Mouse (Mus musculus) layer of hippocampus, adult 9-10 months (tissue): ENCODE results near the gene Gm10718.
A peak's percentile ranks its signal among the peaks of the same experiment; 100 is the strongest.
"Not testable (repeated sequence)": the region's sequence is repeated elsewhere in the genome, so short reads cannot be mapped to it uniquely, and the experiment has no call there.

Experiments used
- DNase-seq: peaks from one replicate; pipeline ENCODE4 v3.0.0; 2022; ENCODE audit warnings: low spot score

Gm10718 gene

DNA sequence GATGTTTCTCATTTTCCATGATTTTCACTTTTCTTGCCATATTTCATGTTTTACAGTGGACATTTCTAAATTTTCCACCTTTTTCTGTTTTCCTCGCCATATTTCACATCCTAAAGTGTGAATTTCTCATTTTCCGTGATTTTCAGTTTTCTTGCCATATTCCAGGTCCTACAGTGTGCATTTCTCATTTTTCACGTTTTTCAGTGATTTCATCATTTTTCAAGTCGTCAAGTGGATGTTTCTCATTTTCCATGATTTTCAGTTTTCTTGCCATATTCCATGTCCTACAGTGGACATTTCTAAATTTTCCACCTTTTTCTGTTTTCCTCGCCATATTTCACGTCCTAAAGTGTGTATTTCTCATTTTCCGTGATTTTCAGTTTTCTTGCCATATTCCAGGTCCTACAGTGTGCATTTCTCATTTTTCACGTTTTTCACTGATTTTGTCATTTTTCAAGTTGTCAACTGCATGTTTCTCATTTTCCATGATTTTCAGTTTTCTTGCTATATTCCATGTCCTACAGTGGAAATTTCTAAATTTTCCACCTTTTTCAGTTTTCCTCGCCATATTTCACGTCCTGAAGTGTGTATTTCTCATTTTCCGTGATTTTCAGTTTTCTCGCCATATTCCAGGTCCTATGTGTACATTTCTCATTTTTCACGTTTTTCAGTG is at the start of gene Gm10718:
TSS of gene Gm10718 (plus strand) at position 236 of the 673 bp plus-strand sequence.
- peak; percentile 63 for DNase-seq

DNA sequence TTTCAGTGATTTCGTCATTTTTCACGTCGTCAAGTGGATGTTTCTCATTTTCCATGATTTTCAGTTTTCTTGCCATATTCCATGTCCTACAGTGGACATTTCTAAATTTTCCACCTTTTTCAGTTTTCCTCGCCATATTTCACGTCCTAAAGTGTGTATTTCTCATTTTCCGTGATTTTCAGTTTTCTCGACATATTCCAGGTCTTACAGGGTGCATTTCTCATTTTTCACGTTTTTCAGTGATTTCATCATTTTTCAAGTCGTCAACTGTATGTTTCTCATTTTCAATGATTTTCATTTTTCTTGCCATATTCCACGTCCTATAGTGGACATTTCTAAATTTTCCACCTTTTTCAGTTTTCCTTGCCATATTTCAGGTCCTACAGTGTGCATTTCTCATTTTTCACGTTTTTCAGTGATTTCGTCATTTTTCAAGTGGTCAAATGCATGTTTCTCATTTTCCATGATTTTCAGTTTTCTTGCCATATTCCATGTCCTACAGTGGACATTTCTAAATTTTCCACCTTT is 22.8 kb upstream of the Gm10718 start, which contains the start of gene Gm10722:
TSS of gene Gm10722 (plus strand) at position 478 of the 528 bp plus-strand sequence.
- not testable (repeated sequence) for DNase-seq

DNA sequence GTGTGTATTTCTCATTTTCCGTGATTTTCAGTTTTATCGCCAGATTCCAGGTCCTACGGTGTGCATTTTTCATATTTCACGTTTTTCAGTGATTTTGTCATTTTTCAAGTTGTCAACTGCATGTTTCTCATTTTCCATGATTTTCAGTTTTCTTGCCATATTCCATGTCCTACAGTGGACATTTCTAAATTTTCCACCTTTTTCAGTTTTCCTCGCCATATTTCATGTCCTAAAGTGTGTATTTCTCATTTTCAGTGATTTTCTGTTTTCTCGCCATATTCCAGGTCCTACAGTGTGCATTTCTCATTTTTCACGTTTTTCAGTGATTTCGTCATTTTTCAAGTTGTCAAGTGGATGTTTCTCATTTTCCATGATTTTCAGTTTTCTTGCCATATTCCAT is 22.3 kb upstream of the Gm10718 start:
- peak; percentile 20 for DNase-seq

DNA sequence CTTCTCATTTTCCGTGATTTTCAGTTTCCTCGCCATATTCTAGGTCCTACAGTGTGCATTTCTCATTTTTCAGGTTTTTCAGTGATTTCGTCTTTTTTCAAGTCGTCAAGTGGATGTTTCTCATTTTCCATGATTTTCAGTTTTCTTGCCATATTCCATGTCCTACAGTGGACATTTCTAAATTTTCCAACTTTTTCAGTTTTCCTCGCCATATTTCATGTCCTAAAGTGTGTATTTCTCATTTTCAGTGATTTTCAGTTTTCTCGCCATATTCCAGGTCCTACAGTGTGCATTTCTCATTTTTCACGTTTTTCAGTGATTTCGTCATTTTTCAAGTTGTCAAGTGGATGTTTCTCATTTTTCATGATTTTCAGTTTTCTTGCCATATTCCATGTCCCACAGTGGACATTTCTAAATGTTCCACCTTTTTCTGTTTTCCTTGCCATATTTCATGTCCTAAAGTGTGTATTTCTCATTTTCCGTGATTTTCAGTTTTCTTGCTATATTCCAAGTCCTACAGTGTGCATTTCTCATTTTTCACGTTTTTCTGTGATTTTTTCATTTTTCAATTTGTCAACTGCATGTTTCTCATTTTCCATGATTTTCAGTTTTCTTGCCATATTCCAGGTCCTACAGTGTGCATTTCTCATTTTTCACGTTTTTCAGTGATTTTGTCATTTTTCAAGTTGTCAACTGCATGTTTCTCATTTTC is 21.2 kb upstream of the Gm10718 start:
- peak; percentile 100 for DNase-seq

DNA sequence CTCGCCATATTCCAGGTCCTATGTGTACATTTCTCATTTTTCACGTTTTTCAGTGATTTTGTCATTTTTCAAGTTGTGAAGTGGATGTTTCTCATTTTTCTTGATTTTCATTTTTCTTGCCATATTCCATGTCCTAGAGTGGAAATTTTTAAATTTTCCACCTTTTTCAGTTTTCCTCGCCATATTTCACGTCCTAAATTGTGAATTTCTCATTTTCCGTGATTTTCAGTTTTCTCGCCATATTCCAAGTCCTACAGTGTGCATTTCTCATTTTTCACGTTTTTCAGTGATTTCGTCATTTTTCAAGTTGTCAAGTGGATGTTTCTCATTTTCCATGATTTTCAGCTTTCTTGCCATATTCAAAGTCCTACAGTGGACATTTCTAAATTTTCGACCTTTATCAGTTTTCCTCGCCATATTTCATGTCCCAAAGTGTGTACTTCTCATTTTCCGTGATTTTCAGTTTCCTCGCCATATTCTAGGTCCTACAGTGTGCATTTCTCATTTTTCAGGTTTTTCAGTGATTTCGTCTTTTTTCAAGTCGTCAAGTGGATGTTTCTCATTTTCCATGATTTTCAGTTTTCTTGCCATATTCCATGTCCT is 20.5 kb upstream of the Gm10718 start, which contains the start of gene Gm11168:
TSS of gene Gm11168 (plus strand) at position 553 of the 603 bp plus-strand sequence.
- not testable (repeated sequence) for DNase-seq

DNA sequence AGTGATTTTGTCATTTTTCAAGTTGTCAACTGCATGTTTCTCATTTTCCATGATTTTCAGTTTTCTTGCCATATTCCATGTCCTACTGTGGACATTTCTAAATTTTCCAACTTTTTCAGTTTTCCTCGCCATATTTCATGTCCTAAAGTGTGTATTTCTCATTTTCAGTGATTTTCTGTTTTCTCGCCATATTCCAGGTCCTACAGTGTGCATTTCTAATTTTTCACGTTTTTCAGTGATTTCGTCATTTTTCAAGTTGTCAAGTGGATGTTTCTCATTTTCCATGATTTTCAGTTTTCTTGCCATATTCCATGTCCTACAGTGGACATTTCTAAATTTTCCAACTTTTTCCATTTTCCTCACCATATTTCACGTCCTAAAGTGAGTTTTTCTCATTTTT is 17.2 kb upstream of the Gm10718 start:
- DNase-seq, result not testable (repeated sequence)

DNA sequence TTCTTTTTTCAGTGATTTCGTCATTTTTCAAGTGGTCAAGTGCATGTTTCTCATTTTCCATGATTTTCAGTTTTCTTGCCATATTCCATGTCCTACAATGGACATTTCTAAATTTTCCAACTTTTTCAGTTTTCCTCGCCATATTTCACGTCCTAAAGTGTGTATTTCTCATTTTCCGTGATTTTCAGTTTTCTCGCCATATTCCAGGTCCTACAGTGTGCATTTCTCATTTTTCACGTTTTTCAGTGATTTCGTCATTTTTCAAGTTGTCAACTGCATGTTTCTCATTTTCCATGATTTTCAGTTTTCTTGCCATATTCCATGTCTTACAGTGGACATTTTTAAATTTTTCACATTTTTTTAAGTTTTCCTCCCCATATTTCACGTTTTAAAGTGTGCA is 16.7 kb upstream of the Gm10718 start:
- DNase-seq, result peak; percentile 100

DNA sequence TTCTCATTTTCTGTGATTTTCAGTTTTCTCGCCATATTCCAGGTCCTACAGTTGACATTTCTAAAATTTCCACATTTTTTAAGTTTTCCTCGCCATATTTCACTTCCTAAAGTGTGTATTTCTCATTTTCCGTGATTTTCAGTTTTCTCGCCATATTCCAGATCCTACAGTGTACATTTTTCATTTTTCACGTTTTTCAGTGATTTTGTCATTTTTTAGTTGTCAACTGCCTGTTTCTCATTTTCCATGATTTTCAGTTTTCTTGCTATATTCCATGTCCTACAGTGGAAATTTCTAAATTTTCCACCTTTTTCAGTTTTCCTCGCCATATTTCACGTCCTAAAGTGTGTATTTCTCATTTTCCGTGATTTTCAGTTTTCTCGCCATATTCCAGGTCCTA is 16.1 kb upstream of the Gm10718 start:
- not testable (repeated sequence) for DNase-seq

DNA sequence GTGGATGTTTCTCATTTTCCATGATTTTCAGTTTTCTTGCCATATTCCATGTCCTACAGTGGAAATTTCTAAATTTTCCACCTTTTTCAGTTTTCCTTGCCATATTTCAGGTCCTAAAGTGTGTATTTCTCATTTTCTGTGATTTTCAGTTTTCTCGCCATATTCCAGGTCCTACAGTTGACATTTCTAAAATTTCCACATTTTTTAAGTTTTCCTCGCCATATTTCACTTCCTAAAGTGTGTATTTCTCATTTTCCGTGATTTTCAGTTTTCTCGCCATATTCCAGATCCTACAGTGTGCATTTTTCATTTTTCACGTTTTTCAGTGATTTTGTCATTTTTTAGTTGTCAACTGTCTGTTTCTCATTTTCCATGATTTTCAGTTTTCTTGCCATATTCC is 14.0 kb upstream of the Gm10718 start:
- DNase-seq, result not testable (repeated sequence)

DNA sequence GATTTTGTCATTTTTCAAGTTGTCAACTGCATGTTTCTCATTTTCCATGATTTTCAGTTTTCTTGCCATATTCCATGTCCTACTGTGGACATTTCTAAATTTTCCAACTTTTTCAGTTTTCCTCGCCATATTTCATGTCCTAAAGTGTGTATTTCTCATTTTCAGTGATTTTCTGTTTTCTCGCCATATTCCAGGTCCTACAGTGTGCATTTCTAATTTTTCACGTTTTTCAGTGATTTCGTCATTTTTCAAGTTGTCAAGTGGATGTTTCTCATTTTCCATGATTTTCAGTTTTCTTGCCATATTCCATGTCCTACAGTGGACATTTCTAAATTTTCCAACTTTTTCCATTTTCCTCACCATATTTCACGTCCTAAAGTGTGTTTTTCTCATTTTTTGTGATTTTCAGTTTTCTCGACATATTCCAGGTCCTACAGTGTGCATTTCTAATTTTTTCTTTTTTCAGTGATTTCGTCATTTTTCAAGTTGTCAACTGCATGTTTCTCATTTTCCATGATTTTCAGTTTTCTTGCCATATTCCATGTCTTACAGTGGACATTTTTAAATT is 11.2 kb upstream of the Gm10718 start:
- DNase-seq, result not testable (repeated sequence)

DNA sequence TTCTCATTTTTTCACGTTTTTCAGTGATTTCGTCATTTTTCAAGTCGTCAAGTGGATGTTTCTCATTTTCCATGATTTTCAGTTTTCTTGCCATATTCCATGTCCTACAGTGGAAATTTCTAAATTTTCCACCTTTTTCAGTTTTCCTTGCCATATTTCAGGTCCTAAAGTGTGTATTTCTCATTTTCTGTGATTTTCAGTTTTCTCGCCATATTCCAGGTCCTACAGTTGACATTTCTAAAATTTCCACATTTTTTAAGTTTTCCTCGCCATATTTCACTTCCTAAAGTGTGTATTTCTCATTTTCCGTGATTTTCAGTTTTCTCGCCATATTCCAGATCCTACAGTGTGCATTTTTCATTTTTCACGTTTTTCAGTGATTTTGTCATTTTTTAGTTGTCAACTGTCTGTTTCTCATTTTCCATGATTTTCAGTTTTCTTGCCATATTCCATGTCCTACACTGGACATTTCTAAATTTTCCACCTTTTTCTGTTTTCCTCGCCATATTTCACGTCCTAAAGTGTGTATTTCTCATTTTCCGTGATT is 10.5 kb upstream of the Gm10718 start, which contains the start of gene Gm10721:
TSS of gene Gm10721 (plus strand) at position 408 of the 547 bp plus-strand sequence.
- not testable (repeated sequence) for DNase-seq

DNA sequence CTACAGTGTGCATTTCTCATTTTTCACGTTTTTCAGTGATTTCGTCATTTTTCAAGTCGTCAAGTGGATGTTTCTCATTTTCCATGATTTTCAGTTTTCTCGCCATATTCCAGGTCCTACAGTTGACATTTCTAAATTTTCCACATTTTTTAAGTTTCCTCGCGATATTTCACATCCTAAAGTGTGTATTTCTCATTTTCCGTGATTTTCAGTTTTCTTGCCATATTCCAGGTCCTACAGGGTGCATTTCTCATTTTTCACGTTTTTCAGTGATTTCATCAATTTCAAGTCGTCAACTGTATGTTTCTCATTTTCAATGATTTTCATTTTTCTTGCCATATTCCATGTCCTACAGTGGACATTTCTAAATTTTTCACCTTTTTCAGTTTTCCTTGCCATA is 8.0 kb upstream of the Gm10718 start, which contains the start of gene Gm10720:
TSS of gene Gm10720 (plus strand) at position 301 of the 400 bp plus-strand sequence.
- DNase-seq, result not testable (repeated sequence)

DNA sequence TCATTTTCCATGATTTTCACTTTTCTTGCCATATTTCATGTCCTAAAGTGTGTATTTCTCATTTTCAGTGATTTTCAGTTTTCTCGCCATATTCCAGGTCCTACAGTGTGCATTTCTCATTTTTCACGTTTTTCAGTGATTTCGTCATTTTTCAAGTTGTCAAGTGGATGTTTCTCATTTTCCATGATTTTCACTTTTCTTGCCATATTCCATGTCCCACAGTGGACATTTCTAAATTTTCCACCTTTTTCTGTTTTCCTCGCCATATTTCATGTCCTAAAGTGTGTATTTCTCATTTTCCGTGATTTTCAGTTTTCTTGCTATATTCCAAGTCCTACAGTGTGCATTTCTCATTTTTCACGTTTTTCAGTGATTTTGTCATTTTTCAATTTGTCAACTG is 7.5 kb upstream of the Gm10718 start:
- not testable (repeated sequence) for DNase-seq

DNA sequence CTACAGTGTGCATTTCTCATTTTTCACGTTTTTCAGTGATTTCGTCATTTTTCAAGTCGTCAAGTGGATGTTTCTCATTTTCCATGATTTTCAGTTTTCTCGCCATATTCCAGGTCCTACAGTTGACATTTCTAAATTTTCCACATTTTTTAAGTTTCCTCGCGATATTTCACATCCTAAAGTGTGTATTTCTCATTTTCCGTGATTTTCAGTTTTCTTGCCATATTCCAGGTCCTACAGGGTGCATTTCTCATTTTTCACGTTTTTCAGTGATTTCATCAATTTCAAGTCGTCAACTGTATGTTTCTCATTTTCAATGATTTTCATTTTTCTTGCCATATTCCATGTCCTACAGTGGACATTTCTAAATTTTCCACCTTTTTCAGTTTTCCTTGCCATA is 6.2 kb upstream of the Gm10718 start, which contains the start of gene Gm10719:
TSS of gene Gm10719 (plus strand) at position 301 of the 400 bp plus-strand sequence.
- not testable (repeated sequence) for DNase-seq

DNA sequence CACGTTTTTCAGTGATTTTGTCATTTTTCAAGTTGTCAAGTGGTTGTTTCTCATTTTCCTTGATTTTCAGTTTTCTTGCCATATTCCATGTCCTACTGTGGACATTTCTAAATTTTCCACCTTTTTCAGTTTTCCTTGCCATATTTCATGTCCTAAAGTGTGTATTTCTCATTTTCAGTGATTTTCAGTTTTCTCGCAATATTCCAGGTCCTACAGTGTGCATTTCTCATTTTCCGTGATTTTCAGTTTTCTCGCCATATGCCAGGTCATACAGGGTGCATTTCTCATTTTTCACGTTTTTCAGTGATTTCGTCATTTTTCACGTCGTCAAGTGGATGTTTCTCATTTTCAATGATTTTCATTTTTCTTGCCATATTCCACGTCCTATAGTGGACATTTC is 4.4 kb upstream of the Gm10718 start:
- DNase-seq, result not testable (repeated sequence)

DNA sequence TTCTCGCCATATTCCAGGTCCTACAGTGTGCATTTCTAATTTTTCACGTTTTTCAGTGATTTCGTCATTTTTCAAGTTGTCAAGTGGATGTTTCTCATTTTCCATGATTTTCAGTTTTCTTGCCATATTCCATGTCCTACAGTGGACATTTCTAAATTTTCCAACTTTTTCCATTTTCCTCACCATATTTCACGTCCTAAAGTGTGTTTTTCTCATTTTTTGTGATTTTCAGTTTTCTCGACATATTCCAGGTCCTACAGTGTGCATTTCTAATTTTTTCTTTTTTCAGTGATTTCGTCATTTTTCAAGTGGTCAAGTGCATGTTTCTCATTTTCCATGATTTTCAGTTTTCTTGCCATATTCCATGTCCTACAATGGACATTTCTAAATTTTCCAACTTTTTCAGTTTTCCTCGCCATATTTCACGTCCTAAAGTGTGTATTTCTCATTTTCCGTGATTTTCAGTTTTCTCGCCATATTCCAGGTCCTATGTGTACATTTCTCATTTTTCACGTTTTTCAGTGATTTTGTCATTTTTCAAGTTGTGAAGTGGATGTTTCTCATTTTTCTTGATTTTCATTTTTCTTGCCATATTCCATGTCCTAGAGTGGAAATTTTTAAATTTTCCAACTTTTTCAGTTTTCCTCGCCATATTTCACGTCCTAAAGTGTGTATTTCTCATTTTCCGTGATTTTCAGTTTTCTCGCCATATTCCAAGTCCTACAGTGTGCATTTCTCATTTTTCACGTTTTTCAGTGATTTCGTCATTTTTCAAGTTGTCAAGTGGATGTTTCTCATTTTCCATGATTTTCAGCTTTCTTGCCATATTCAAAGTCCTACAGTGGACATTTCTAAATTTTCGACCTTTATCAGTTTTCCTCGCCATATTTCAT is 3.3 kb upstream of the Gm10718 start:
- peak; percentile 43 for DNase-seq

DNA sequence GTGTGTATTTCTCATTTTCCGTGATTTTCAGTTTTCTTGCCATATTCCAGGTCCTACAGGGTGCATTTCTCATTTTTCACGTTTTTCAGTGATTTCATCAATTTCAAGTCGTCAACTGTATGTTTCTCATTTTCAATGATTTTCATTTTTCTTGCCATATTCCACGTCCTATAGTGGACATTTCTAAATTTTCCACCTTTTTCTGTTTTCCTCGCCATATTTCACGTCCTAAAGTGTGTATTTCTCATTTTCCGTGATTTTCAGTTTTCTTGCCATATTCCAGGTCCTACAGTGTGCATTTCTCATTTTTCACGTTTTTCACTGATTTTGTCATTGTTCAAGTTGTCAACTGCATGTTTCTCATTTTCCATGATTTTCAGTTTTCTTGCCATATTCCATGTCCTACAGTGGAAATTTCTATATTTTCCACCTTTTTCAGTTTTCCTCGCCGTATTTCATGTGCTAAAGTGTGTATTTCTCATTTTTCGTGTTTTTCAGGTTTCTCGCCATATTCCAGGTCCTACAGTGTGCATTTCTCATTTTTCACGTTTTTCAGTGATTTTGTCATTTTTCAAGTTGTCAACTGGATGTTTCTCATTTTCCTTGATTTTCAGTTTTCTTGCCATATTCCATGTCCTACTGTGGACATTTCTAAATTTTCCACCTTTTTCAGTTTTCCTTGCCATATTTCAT is 885 bp upstream of the Gm10718 start:
- peak; percentile 92 for DNase-seq

DNA sequence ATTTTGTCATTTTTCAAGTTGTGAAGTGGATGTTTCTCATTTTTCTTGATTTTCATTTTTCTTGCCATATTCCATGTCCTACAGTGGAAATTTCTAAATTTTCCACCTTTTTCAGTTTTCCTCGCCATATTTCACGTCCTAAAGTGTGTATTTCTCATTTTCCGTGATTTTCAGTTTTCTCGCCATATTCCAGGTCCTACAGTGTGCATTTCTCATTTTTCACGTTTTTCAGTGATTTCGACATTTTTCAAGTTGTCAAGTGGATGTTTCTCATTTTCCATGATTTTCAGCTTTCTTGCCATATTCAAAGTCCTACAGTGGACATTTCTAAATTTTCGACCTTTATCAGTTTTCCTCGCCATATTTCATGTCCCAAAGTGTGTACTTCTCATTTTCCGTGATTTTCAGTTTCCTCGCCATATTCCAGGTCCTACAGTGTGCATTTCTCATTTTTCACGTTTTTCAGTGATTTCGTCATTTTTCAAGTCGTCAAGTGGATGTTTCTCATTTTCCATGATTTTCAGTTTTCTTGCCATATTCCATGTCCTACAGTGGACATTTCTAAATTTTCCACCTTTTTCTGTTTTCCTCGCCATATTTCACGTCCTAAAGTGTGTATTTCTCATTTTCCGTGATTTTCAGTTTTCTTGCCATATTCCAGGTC is 770 bp downstream of the Gm10718 start:
- DNase-seq, result peak; percentile 100

DNA sequence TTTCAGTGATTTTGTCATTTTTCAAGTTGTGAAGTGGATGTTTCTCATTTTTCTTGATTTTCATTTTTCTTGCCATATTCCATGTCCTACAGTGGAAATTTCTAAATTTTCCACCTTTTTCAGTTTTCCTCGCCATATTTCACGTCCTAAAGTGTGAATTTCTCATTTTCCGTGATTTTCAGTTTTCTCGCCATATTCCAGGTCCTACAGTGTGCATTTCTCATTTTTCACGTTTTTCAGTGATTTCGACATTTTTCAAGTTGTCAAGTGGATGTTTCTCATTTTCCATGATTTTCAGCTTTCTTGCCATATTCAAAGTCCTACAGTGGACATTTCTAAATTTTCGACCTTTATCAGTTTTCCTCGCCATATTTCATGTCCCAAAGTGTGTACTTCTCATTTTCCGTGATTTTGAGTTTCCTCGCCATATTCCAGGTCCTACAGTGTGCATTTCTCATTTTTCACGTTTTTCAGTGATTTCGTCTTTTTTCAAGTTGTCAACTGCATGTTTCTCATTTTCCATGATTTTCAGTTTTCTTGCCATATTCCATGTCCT is 1.6 kb downstream of the Gm10718 start, which contains the start of gene Gm10717:
TSS of gene Gm10717 (plus strand) at position 506 of the 556 bp plus-strand sequence.
- peak; percentile 24 for DNase-seq
